Mouse (Mus musculus): ENCODE measurements around the gene L3mbtl1.

DNA sequence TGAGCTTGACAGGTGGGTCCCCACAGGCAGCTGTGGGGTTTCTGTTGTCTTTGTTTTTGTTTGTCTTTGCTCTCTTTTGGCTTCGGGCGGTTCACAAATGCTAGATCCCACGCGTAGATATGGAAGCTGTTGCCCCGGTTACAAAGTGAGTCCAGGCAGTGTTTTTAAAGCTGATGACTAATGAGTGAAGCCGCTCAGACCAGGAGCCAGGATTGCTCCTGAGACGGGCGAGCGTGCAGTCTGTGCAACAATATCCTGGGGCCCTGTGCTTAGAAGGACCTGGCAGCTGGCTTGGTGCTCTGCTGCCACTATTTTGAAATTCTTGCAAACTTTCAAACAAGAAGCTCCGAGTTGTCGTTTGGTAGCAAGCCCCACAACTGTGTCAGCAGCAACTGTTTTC is 30.4 kb downstream of the L3mbtl1 start:
- TF ChIP-seq CTCF (IDR thresholded peaks at IDR 0.05; ENCODE audit: control insufficient read depth, insufficient read depth, insufficient read length): no peak
- TF ChIP-seq USF1 (IDR thresholded peaks at IDR 0.05; ENCODE audit: low read depth): no peak

Data from C2C12 (cell line).